In genomic region chr2:156870519-156870918, GRCm38 (mm10) we compare ENCODE assay signal across 12 mouse cellular contexts. TPM values are rescaled to one million over a fixed set of nuclear protein-coding genes. Genes with fewer than 3 reads are reported as not detected.
A peak's percentile ranks its signal among the peaks of the same experiment; 100 is the strongest.
DNase-seq lines count a peak whose midpoint lies in the region; ATAC-seq and TF ChIP-seq lines count a peak whose summit lies in the region.
"Had no signal": no experiment of that assay in that cellular context is flagged by ENCODE, and none has a peak within 500 bp of the region (broad histone marks: within the 10 kb centered on the region; RNA-seq: fewer than 3 reads in every experiment).

No protein-coding gene starts in this region.

- H3K27ac ChIP-seq in limb, embryonic 14.5 days (replicated peaks; ENCODE audit: low read depth, low read length): no peak overlapping the region
- no peak overlapping the region for H3K27ac ChIP-seq in limb, embryonic 10.5 days
- H3K27ac ChIP-seq in liver, embryonic 12.5 days: 0 out of 2 replicates have a peak overlapping the region, but pooled peaks have one; percentile 21
- H3K27ac ChIP-seq in thymus, adult 2 months (ENCODE audit: control insufficient read depth, insufficient read depth, low read length): no peak overlapping the region
- H3K27ac ChIP-seq: forebrain, embryonic 15.5 days; liver, embryonic 13.5 days had no signal

- intact Hi-C loops in gastrocnemius, postnatal 14 days (cut with DNase I; ENCODE audit: low total_unique reads): loop anchor here (10.0 kb wide), 1 partner anchor 224 kb away; no protein-coding TSS in a partner anchor

- no peak overlapping the region for H3K4me2 ChIP-seq in limb, embryonic 14.5 days (replicated peaks; ENCODE audit: low read depth, low read length, severe bottlenecking)
- H3K4me2 ChIP-seq in liver, embryonic 12.5 days: no peak overlapping the region
- H3K4me2 ChIP-seq: forebrain, embryonic 15.5 days; liver, embryonic 13.5 days had no signal

- no peaks in the 10 kb centered on the region for H3K27me3 ChIP-seq in limb, embryonic 14.5 days (ENCODE audit: control insufficient read depth, insufficient read depth, low read length)
- H3K27me3 ChIP-seq in limb, embryonic 10.5 days (ENCODE audit: low read depth, poor library complexity, severe bottlenecking): no peaks in the 10 kb centered on the region
- no peaks in the 10 kb centered on the region for H3K27me3 ChIP-seq in liver, embryonic 12.5 days (replicated peaks)
- H3K27me3 ChIP-seq in thymus, adult 2 months (ENCODE audit: control insufficient read depth, insufficient read depth, low read length): no peaks in the 10 kb centered on the region
- H3K27me3 ChIP-seq: forebrain, embryonic 15.5 days; liver, embryonic 13.5 days had no signal

- H3K4me3 ChIP-seq in limb, embryonic 14.5 days (replicated peaks; ENCODE audit: low read length): no peak overlapping the region
- H3K4me3 ChIP-seq in limb, embryonic 10.5 days: no peak overlapping the region
- no peak overlapping the region for H3K4me3 ChIP-seq in liver, embryonic 12.5 days
- H3K4me3 ChIP-seq in thymus, adult 2 months (ENCODE audit: control insufficient read depth, insufficient read depth, low read length): no peak overlapping the region
- H3K4me3 ChIP-seq: forebrain, embryonic 15.5 days; liver, embryonic 13.5 days had no signal

- peak; percentile 28 for DNase-seq in CD4-positive, CD25-positive, alpha-beta regulatory T cell, adult 2 months (ENCODE audit: low read depth, low spot score)
- peak; percentile 32 for DNase-seq in limb, embryonic 14.5 days (ENCODE audit: low spot score)
- no peak for DNase-seq in limb, embryonic 10.5 days (ENCODE audit: low spot score)
- DNase-seq in gastrocnemius, postnatal 14 days: peak; percentile 32
- DNase-seq in right cerebral cortex, postnatal 10 days (ENCODE audit: low spot score in 2 of 2): no peak
- no peak for DNase-seq in thymus, adult 2 months
- DNase-seq: liver, embryonic 13.5 days; spleen, adult 18-20 months had no signal

- no peak for TF ChIP-seq CTCF in thymus, adult 2 months (IDR thresholded peaks at IDR 0.05; ENCODE audit: borderline replicate concordance, control insufficient read depth, extremely low read depth, insufficient read depth, low read length, poor library complexity)

- H3K9me3 ChIP-seq in limb, embryonic 14.5 days (ENCODE audit: control insufficient read depth, low read length): no peaks in the 10 kb centered on the region
- H3K9me3 ChIP-seq in limb, embryonic 10.5 days (replicated peaks): no peaks in the 10 kb centered on the region
- no peaks in the 10 kb centered on the region for H3K9me3 ChIP-seq in liver, embryonic 12.5 days (replicated peaks)
- H3K9me3 ChIP-seq: forebrain, embryonic 15.5 days; liver, embryonic 13.5 days had no signal

- WGBS in limb, embryonic 14.5 days: 50% methylated on average over 6 of the region's 6 CpGs
- WGBS in limb, embryonic 10.5 days: 82% methylated on average over 6 of the region's 6 CpGs
- 49% methylated on average over 6 of the region's 6 CpGs for WGBS in liver, embryonic 12.5 days (ENCODE audit: insufficient replicate concordance)
- 56% methylated on average over 6 of the region's 6 CpGs for WGBS in thymus, adult 2 months

- H3K36me3 ChIP-seq in limb, embryonic 14.5 days (ENCODE audit: control insufficient read depth, insufficient read depth, low read length): peaks cover 87% of the 10 kb centered on the region
- H3K36me3 ChIP-seq in limb, embryonic 10.5 days: peaks cover 100% of the 10 kb centered on the region
- H3K36me3 ChIP-seq in liver, embryonic 12.5 days: peaks cover 100% of the 10 kb centered on the region
- peaks cover 64% of the 10 kb centered on the region for H3K36me3 ChIP-seq in thymus, adult 2 months (ENCODE audit: control insufficient read depth, insufficient read depth, low read length)

- TF ChIP-seq POLR2A in limb, embryonic 14.5 days (IDR thresholded peaks at IDR 0.05; ENCODE audit: borderline replicate concordance, extremely low read depth, insufficient read depth, insufficient read length): no peak
- TF ChIP-seq POLR2A in thymus, adult 2 months (IDR thresholded peaks at IDR 0.05; ENCODE audit: control insufficient read depth, extremely low read depth, insufficient read depth, low read length, poor library complexity): no peak

- H3K4me1 ChIP-seq in limb, embryonic 14.5 days (ENCODE audit: control insufficient read depth, insufficient read depth, low read length): no peaks in the 10 kb centered on the region
- no peaks in the 10 kb centered on the region for H3K4me1 ChIP-seq in limb, embryonic 10.5 days
- H3K4me1 ChIP-seq in liver, embryonic 12.5 days: peaks cover 54% of the 10 kb centered on the region
- H3K4me1 ChIP-seq in thymus, adult 2 months (replicated peaks; ENCODE audit: control insufficient read depth, insufficient read depth, low read length): 0 out of 2 replicates have a peak, but pooled peaks cover 3% of the 10 kb centered on the region

- no peak for ATAC-seq in CD4-positive, CD25-positive, alpha-beta regulatory T cell, adult 4 months
- no peak for ATAC-seq in limb, embryonic 14.5 days (ENCODE audit: low FRiP score, low read depth)
- ATAC-seq in liver, embryonic 12.5 days: no peak
- ATAC-seq: forebrain, embryonic 15.5 days had no signal

- H3K9ac ChIP-seq in limb, embryonic 14.5 days (ENCODE audit: low read depth, low read length, severe bottlenecking): no peak overlapping the region
- H3K9ac ChIP-seq in liver, embryonic 12.5 days: no peak overlapping the region
- H3K9ac ChIP-seq: forebrain, embryonic 15.5 days; liver, embryonic 13.5 days had no signal

RNA-seq across cellular contexts. Expression of gene Rab5if, which starts 7.6 kb away (rescaled TPM):
- polyA plus RNA-seq in CD4-positive, CD25-positive, alpha-beta regulatory T cell, adult 4 months (2017; shearing (Covaris generic)): 1 to 10 TPM; 5.1 to 5.4 TPM
- 106 and 120 TPM in 2 replicates for polyA plus RNA-seq in limb, embryonic 14.5 days (2012; rRNA removed)
- polyA plus RNA-seq in limb, embryonic 14.5 days (2014; fragmentation: Nextera tagmentation; extraction: Ambion mirVana): 167 and 171 TPM in 2 replicates
- polyA plus RNA-seq in limb, embryonic 10.5 days (2016; fragmentation: Nextera tagmentation; extraction: Ambion mirVana): 182 and 204 TPM in 2 replicates
- 10 to 100 TPM; 75.1 to 77.1 TPM for total RNA-seq in gastrocnemius, postnatal 14 days (2021)
- polyA plus RNA-seq in liver, embryonic 12.5 days (2016; fragmentation: Nextera tagmentation; extraction: Ambion mirVana): 250 and 266 TPM in 2 replicates
- 113 and 160 TPM in 2 replicates for polyA plus RNA-seq in thymus, adult 2 months (2012; rRNA removed)

RNA-seq across cellular contexts. Expression of gene 4930518I15Rik, which starts 12.8 kb away (rescaled TPM):
- 10 to 100 TPM; 25.0 to 27.3 TPM for polyA plus RNA-seq in CD4-positive, CD25-positive, alpha-beta regulatory T cell, adult 4 months (2017; shearing (Covaris generic))
- 2.6 and 3.2 TPM in 2 replicates for polyA plus RNA-seq in limb, embryonic 14.5 days (2012; rRNA removed)
- polyA plus RNA-seq in limb, embryonic 14.5 days (2014; fragmentation: Nextera tagmentation; extraction: Ambion mirVana): 5.2 and 7.0 TPM in 2 replicates
- polyA plus RNA-seq in limb, embryonic 10.5 days (2016; fragmentation: Nextera tagmentation; extraction: Ambion mirVana): 9.4 and 10.7 TPM in 2 replicates
- under 1 TPM; 0.35 to 0.44 TPM for total RNA-seq in gastrocnemius, postnatal 14 days (2021)
- polyA plus RNA-seq in liver, embryonic 12.5 days (2016; fragmentation: Nextera tagmentation; extraction: Ambion mirVana): 2.5 and 2.7 TPM in 2 replicates
- 2.3 and 2.8 TPM in 2 replicates for polyA plus RNA-seq in thymus, adult 2 months (2012; rRNA removed)
- total RNA-seq: common myeloid progenitor, adult 5-6 weeks had no signal

RNA-seq across cellular contexts. Expression of gene Sla2, which starts 16.5 kb away (rescaled TPM):
- polyA plus RNA-seq in CD4-positive, CD25-positive, alpha-beta regulatory T cell, adult 4 months (2017; shearing (Covaris generic)): 10 to 100 TPM; 68.5 to 86.7 TPM
- polyA plus RNA-seq in limb, embryonic 14.5 days (2012; rRNA removed): 0.15 and 0.27 TPM in 2 replicates
- polyA plus RNA-seq in limb, embryonic 14.5 days (2014; fragmentation: Nextera tagmentation; extraction: Ambion mirVana): 0.23 and 0.26 TPM in 2 replicates
- polyA plus RNA-seq in limb, embryonic 10.5 days (2016; fragmentation: Nextera tagmentation; extraction: Ambion mirVana): 0.45 and 0.58 TPM in 2 replicates
- not detected for total RNA-seq in gastrocnemius, postnatal 14 days (2021)
- polyA plus RNA-seq in liver, embryonic 12.5 days (2016; fragmentation: Nextera tagmentation; extraction: Ambion mirVana): 6.2 and 7.1 TPM in 2 replicates
- 115 and 120 TPM in 2 replicates for polyA plus RNA-seq in thymus, adult 2 months (2012; rRNA removed)

RNA-seq across cellular contexts. Expression of gene Tgif2, which starts 30.7 kb away (rescaled TPM):
- 10 to 100 TPM; 10.4 to 14.6 TPM for polyA plus RNA-seq in CD4-positive, CD25-positive, alpha-beta regulatory T cell, adult 4 months (2017; shearing (Covaris generic))
- polyA plus RNA-seq in limb, embryonic 14.5 days (2012; rRNA removed): 57.2 and 82.2 TPM in 2 replicates
- polyA plus RNA-seq in limb, embryonic 14.5 days (2014; fragmentation: Nextera tagmentation; extraction: Ambion mirVana): 64.9 and 71.7 TPM in 2 replicates
- 104 and 109 TPM in 2 replicates for polyA plus RNA-seq in limb, embryonic 10.5 days (2016; fragmentation: Nextera tagmentation; extraction: Ambion mirVana)
- total RNA-seq in gastrocnemius, postnatal 14 days (2021): 1 to 10 TPM; 2.9 to 3.1 TPM
- polyA plus RNA-seq in liver, embryonic 12.5 days (2016; fragmentation: Nextera tagmentation; extraction: Ambion mirVana): 15.4 and 16.2 TPM in 2 replicates
- 28.7 and 37.2 TPM in 2 replicates for polyA plus RNA-seq in thymus, adult 2 months (2012; rRNA removed)

Comparison
In these comparisons a context has a peak if more than half of its experiments do, and no peak if none do; other contexts are left out.
1. DNase-seq: peak in CD4-positive, CD25-positive, alpha-beta regulatory T cell, adult 2 months (single experiment), limb, embryonic 14.5 days (single experiment) and gastrocnemius, postnatal 14 days (single experiment); none in limb, embryonic 10.5 days (single experiment), right cerebral cortex, postnatal 10 days (0 of 2) and thymus, adult 2 months (single experiment).
2. RNA of gene Rab5if, which starts 7.6 kb away (polyA plus RNA-seq): 250 to 266 TPM in liver, embryonic 12.5 days, 182 to 204 TPM in limb, embryonic 10.5 days, 106 to 171 TPM in limb, embryonic 14.5 days and 113 to 160 TPM in thymus, adult 2 months; 5.1 to 5.4 TPM in CD4-positive, CD25-positive, alpha-beta regulatory T cell, adult 4 months; every median in the first group is over 10 times any median in the second.